Mouse (Mus musculus) layer of hippocampus, postnatal 25 days (tissue): Measurements from ENCODE around the gene Stk26. TPM values are rescaled to one million over a fixed set of nuclear protein-coding genes. Genes with fewer than 3 reads are reported as not detected.
A peak's percentile ranks its signal among the peaks of the same experiment; 100 is the strongest.

Source experiments
- DNase-seq, 2 experiments: peaks; one replicate each; pipeline ENCODE4 v3.0.0; 2022; ENCODE audit warnings: mixed read lengths in 2 of 2, low spot score in 1 of 2; ENCODE audit errors: extremely low spot score in 1 of 2
- total RNA-seq, 2 experiments: library from RNA; stranded (reverse); gene quantifications; 2 replicates each; pipeline ENCODE4 v1.2.3; 2021

Stk26 gene
- 1 to 10 TPM; 4.7 to 4.9 TPM for total RNA-seq

- peak; percentile 8 to 16 for DNase-seq
Observed at GRCm38 (mm10) chrX:50840847-50841560, at the start of gene Stk26. Gene Stk26 (plus strand): TSS chrX:50841047.

GRCm38 (mm10) chrX:50793005-50793680 lies 47.7 kb upstream of the Stk26 start:
- DNase-seq = no peak

- DNase-seq = no peak
Observed at GRCm38 (mm10) chrX:50797798-50798197, 43.0 kb upstream of the Stk26 start.

- DNase-seq = no peak
Observed at GRCm38 (mm10) chrX:50798571-50798970, 42.3 kb upstream of the Stk26 start.

- DNase-seq = no peak
Observed at GRCm38 (mm10) chrX:50799656-50800188, 41.1 kb upstream of the Stk26 start.

GRCm38 (mm10) chrX:50805654-50806053 lies 35.2 kb upstream of the Stk26 start:
- no peak for DNase-seq

GRCm38 (mm10) chrX:50823856-50824255 lies 17.0 kb upstream of the Stk26 start:
- no peak for DNase-seq

- no peak for DNase-seq
Observed at GRCm38 (mm10) chrX:50835592-50835991, 5.3 kb upstream of the Stk26 start.

- no peak for DNase-seq
Observed at GRCm38 (mm10) chrX:50836029-50836691, 4.7 kb upstream of the Stk26 start.

GRCm38 (mm10) chrX:50841587-50841986 lies 740 bp downstream of the Stk26 start:
- DNase-seq = peak in 1 of 2 experiments; percentile 9

- DNase-seq = no peak
Observed at GRCm38 (mm10) chrX:50842046-50842445, 1.2 kb downstream of the Stk26 start.

- DNase-seq = no peak
Observed at GRCm38 (mm10) chrX:50850428-50851184, 9.8 kb downstream of the Stk26 start.

- no peak for DNase-seq
Observed at GRCm38 (mm10) chrX:50863771-50864170, 22.9 kb downstream of the Stk26 start.

GRCm38 (mm10) chrX:50864734-50865133 lies 23.9 kb downstream of the Stk26 start:
- DNase-seq = no peak

- DNase-seq = no peak
Observed at GRCm38 (mm10) chrX:50874246-50875002, 33.6 kb downstream of the Stk26 start.

- DNase-seq = no peak
Observed at GRCm38 (mm10) chrX:50887999-50888398, 47.2 kb downstream of the Stk26 start.

GRCm38 (mm10) chrX:50903497-50903896 lies 62.6 kb downstream of the Stk26 start:
- DNase-seq = no peak

- DNase-seq = no peak
Observed at GRCm38 (mm10) chrX:50909915-50910314, 69.1 kb downstream of the Stk26 start.

- DNase-seq = no peak
Observed at GRCm38 (mm10) chrX:50917389-50917788, 76.5 kb downstream of the Stk26 start.

- DNase-seq = no peak
Observed at GRCm38 (mm10) chrX:50918754-50919153, 77.9 kb downstream of the Stk26 start.
